Mouse (Mus musculus) liver, postnatal 0 days (tissue): ENCODE results near the gene Drd4.

Experiments
- CTCF ChIP-seq: sonication (generic); IDR thresholded peaks from 2 replicates; pipeline ENCODE4 v1.5.1; 2016; ENCODE audit warnings: antibody characterized with exemption, low read depth
- EP300 ChIP-seq: IDR thresholded peaks from 2 replicates; pipeline ENCODE4 v1.6.1; 2016; ENCODE audit warnings: antibody characterized with exemption, low read depth, mild to moderate bottlenecking

DNA sequence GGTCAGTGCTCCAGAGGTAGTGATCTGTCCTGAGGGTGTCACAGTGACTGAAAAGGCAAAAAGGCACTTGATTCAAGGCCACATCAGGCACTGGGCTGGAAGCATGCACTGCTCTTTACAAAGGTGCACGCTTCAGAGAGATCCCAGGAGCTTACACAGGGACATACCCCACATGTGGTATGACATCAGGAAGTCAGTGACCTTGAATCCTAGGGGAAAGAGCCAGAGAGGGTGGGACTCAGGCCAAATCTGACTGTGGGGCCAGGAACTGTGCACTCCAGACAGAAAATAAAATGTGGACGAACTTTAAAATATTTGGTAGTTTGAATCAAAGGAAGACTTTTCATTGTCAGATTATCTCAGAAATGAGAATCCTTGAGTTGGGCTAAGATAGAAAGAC is 22.6 kb downstream of the Drd4 start:
- TF ChIP-seq CTCF (no peak), EP300 (no peak)
